Mouse (Mus musculus) forelimb bud, embryonic 11.5 days (tissue): Measurements from ENCODE around the gene Setd3.
"Not testable (repeated sequence)": the region's sequence is repeated elsewhere in the genome, so short reads cannot be mapped to it uniquely, and the experiment has no call there.

ENCODE experiments used
- DNase-seq: peaks from one replicate; pipeline ENCODE4 v3.0.0-alpha.2; 2012; ENCODE audit warnings: low read depth, low spot score

The Setd3 gene

GRCm38 (mm10) chr12:108143624-108144498, 35.3 kb downstream of the Setd3 start:
- DNase-seq = no peak

- DNase-seq = no peak
These were observed 43.4 kb downstream of the Setd3 start for GRCm38 (mm10) chr12:108135610-108136208.

- DNase-seq = peak; percentile 59
These were observed 45.9 kb downstream of the Setd3 start for GRCm38 (mm10) chr12:108133181-108133580.

- DNase-seq = no peak
These were observed 46.6 kb downstream of the Setd3 start for GRCm38 (mm10) chr12:108132450-108133070.

- peak; percentile 79 for DNase-seq
These were observed 57.8 kb downstream of the Setd3 start for GRCm38 (mm10) chr12:108121288-108121687.

GRCm38 (mm10) chr12:108120434-108120833, 58.7 kb downstream of the Setd3 start:
- no peak for DNase-seq

- DNase-seq = no peak
These were observed 59.2 kb downstream of the Setd3 start for GRCm38 (mm10) chr12:108119930-108120329.

- DNase-seq = no peak
These were observed 60.1 kb downstream of the Setd3 start for GRCm38 (mm10) chr12:108118902-108119531.

GRCm38 (mm10) chr12:108118503-108118901, 60.6 kb downstream of the Setd3 start:
- no peak for DNase-seq

GRCm38 (mm10) chr12:108111191-108111590, 67.9 kb downstream of the Setd3 start:
- DNase-seq = no peak

- DNase-seq = no peak
These were observed 68.4 kb downstream of the Setd3 start for GRCm38 (mm10) chr12:108110674-108111073.

- no peak for DNase-seq
These were observed 69.4 kb downstream of the Setd3 start for GRCm38 (mm10) chr12:108109732-108110131.

- DNase-seq = not testable (repeated sequence)
These were observed 70.5 kb downstream of the Setd3 start for GRCm38 (mm10) chr12:108108591-108108990.

- no peak for DNase-seq
These were observed 75.8 kb downstream of the Setd3 start for GRCm38 (mm10) chr12:108103292-108103691.

- no peak for DNase-seq
These were observed 77.0 kb downstream of the Setd3 start for GRCm38 (mm10) chr12:108102119-108102518.

- no peak for DNase-seq
These were observed 78.9 kb downstream of the Setd3 start for GRCm38 (mm10) chr12:108100181-108100580.

GRCm38 (mm10) chr12:108098201-108098980, 80.7 kb downstream of the Setd3 start:
- no peak for DNase-seq

GRCm38 (mm10) chr12:108097643-108098042, 81.5 kb downstream of the Setd3 start:
- no peak for DNase-seq

GRCm38 (mm10) chr12:108088253-108088652, 90.9 kb downstream of the Setd3 start:
- no peak for DNase-seq

- no peak for DNase-seq
These were observed 91.6 kb downstream of the Setd3 start for GRCm38 (mm10) chr12:108087489-108087888.

- DNase-seq = no peak
These were observed 100.9 kb downstream of the Setd3 start for GRCm38 (mm10) chr12:108078122-108078752.
